Mouse (Mus musculus): ENCODE data around the gene Dgkz. TPM values are rescaled to one million over a fixed set of nuclear protein-coding genes. Genes with fewer than 3 reads are reported as not detected.

Gene Dgkz
- polyA plus RNA-seq, 1 experiment, result 129 TPM

DNA sequence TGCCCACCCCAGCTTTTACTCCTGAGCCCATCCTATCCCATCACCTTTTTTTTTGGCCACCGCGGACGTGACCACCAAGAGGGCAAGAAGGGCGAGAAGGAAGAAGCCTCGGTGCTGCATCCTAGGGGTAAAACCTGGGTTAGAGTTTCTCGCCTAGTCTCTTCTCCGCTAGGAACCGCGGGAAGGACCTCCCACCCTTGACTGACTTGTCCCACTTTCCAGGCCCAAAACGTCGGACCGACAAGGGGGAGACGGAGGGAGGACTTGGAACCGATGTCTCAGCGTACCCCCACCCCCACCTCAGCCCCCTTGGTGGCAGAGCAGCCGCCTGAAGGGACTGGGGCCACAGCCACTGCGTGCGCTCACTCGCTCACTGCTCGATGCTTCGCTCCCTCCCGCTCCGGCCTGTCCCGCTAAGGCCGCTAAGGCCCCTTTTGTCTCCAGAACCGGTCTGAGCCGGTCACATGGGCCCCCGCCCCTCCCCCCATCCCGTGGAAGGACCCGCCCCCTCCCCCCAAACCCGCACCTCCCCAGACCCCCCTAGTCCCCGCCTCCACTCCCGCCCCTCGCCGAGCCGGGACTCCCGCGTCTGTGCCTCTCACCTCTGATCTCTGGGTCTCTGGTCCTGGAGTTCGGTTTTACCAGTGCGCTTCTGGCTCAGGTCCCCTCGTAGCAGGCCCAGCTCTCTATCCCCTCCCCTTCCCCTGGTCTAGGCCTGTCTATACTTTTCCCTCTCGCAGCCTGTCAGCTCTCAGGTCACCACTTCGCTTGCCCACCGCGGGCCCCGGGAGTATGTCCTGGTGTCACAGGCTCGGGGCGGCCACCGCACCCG lies 44.1 kb downstream of the Dgkz start:
- no peak overlapping the region for H3K27ac ChIP-seq (ENCODE audit: insufficient read depth, low read depth, low read length)
- TF ChIP-seq POLR2A (IDR thresholded peaks at IDR 0.05; ENCODE audit: borderline replicate concordance, low read depth, low read length) (no peak), CTCF (IDR thresholded peaks at IDR 0.05; ENCODE audit: low read depth, low read length) (no peak)
- H3K4me3 ChIP-seq (ENCODE audit: insufficient read depth, low read length), result no peak overlapping the region
- peaks cover 14% of the 10 kb centered on the region for H3K4me1 ChIP-seq (ENCODE audit: control insufficient read depth, insufficient read depth, low read length)

DNA sequence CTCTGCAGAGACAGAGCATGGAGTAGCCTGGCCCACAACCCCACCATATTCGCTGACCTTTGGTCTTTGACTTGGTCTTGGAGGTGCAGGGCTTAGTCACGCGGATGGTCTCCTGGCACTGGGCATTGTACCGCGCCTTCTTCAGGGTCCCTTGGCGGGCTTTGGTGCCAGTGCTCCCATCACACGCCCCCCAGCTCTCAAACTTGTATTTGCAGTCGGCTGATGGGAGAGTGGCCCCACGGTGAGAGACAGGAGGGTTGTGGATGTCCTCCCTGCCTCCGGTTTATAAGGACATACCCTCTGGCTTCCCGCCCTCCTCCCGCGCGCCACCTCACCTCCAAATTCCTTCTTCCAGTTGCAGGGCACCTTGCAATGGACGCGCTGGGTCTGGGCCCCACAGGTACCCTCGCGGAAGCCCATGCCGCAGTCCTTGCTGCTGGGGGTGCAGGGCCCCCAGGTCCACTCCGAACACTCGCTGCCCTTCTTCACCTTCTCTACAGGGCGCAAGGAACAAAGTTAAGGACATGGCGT lies 44.8 kb downstream of the Dgkz start:
- Histone ChIP-seq H3K4me1 (ENCODE audit: control insufficient read depth, insufficient read depth, low read length) (peaks cover 14% of the 10 kb centered on the region), H3K4me3 (ENCODE audit: insufficient read depth, low read length) (no peak overlapping the region), H3K27ac (ENCODE audit: insufficient read depth, low read depth, low read length) (no peak overlapping the region)
- TF ChIP-seq POLR2A (IDR thresholded peaks at IDR 0.05; ENCODE audit: borderline replicate concordance, low read depth, low read length) (no peak), CTCF (IDR thresholded peaks at IDR 0.05; ENCODE audit: low read depth, low read length) (no peak)

GRCm38 (mm10) chr2:91929936-91930335 lies 45.7 kb downstream of the Dgkz start:
- Histone ChIP-seq H3K4me1 (ENCODE audit: control insufficient read depth, insufficient read depth, low read length) (peaks cover 17% of the 10 kb centered on the region), H3K27ac (ENCODE audit: insufficient read depth, low read depth, low read length) (no peak overlapping the region), H3K4me3 (ENCODE audit: insufficient read depth, low read length) (no peak overlapping the region)
- TF ChIP-seq CTCF (IDR thresholded peaks at IDR 0.05; ENCODE audit: low read depth, low read length) (peak; percentile 77), POLR2A (IDR thresholded peaks at IDR 0.05; ENCODE audit: borderline replicate concordance, low read depth, low read length) (no peak)

- Histone ChIP-seq H3K4me3 (ENCODE audit: insufficient read depth, low read length) (no peak overlapping the region), H3K27ac (ENCODE audit: insufficient read depth, low read depth, low read length) (no peak overlapping the region), H3K4me1 (ENCODE audit: control insufficient read depth, insufficient read depth, low read length) (peaks cover 17% of the 10 kb centered on the region)
- TF ChIP-seq CTCF (IDR thresholded peaks at IDR 0.05; ENCODE audit: low read depth, low read length), result no peak
- no peak for TF ChIP-seq POLR2A (IDR thresholded peaks at IDR 0.05; ENCODE audit: borderline replicate concordance, low read depth, low read length)
Measured at GRCm38 (mm10) chr2:91929455-91929854, 46.2 kb downstream of the Dgkz start.

DNA sequence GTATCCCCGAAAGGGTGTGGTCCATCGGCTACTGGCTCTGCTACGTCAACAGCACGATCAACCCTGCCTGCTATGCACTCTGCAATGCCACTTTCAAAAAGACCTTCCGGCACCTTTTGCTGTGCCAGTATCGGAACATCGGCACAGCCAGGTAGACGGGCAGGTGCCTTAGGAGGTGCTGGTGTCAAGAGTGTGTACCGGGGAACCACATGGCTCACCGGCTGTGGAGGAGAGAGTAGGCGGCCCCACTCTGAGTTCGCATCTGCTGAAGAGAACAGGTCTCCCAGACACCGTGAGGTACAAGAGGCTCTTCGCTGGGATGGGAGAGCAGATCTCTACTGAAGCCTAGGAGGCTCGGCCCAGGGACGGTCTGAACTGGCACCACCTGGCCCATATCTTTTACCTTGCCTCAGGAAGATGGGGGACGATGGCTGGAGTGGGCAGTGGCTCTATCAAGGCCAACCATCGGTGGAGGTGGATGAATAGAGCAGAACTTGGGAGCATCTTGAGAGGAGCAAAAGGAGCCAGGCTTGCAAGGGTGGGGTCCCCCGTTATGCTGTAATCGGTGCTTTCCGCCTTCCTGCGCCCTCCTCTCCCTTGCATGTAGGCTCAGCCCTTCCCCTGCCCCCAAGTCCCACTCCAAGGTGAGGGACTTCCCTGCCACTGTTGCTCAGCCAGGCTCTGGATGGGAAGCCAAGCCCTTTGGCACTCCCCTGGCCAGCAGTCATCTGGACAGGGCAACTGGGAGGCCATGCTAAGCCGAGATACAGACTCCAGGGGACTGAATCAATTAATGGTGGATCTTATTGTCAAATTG lies 46.9 kb downstream of the Dgkz start:
- TF ChIP-seq CTCF (IDR thresholded peaks at IDR 0.05; ENCODE audit: low read depth, low read length) (no peak), POLR2A (IDR thresholded peaks at IDR 0.05; ENCODE audit: borderline replicate concordance, low read depth, low read length) (no peak)
- Histone ChIP-seq H3K27ac (ENCODE audit: insufficient read depth, low read depth, low read length) (no peak overlapping the region), H3K4me1 (ENCODE audit: control insufficient read depth, insufficient read depth, low read length) (peaks cover 12% of the 10 kb centered on the region), H3K4me3 (ENCODE audit: insufficient read depth, low read length) (no peak overlapping the region)

DNA sequence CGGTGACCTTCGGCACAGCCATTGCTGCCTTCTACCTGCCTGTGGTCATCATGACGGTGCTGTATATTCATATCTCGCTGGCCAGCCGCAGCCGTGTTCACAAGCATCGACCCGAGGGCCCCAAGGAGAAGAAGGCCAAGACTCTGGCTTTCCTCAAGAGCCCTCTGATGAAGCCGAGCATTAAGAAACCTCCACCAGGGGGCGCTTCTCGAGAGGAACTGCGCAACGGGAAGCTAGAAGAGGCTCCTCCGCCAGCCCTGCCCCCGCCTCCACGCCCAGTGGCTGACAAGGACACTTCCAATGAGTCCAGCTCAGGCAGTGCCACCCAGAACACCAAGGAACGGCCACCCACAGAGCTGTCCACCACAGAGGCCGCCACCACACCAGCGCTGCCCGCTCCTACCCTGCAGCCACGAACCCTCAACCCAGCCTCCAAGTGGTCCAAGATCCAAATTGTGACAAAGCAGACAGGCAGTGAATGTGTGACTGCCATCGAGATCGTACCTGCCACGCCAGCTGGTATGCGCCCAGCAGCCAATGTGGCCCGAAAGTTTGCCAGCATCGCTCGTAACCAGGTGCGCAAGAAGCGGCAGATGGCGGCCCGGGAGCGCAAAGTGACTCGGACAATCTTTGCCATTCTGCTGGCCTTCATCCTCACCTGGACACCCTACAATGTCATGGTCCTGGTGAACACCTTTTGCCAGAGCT lies 47.7 kb downstream of the Dgkz start:
- H3K4me1 ChIP-seq (ENCODE audit: control insufficient read depth, insufficient read depth, low read length), result peaks cover 17% of the 10 kb centered on the region
- H3K4me3 ChIP-seq (ENCODE audit: insufficient read depth, low read length), result no peak overlapping the region
- TF ChIP-seq POLR2A (IDR thresholded peaks at IDR 0.05; ENCODE audit: borderline replicate concordance, low read depth, low read length) (no peak), CTCF (IDR thresholded peaks at IDR 0.05; ENCODE audit: low read depth, low read length) (peak; percentile 60)
- no peak overlapping the region for H3K27ac ChIP-seq (ENCODE audit: insufficient read depth, low read depth, low read length)

DNA sequence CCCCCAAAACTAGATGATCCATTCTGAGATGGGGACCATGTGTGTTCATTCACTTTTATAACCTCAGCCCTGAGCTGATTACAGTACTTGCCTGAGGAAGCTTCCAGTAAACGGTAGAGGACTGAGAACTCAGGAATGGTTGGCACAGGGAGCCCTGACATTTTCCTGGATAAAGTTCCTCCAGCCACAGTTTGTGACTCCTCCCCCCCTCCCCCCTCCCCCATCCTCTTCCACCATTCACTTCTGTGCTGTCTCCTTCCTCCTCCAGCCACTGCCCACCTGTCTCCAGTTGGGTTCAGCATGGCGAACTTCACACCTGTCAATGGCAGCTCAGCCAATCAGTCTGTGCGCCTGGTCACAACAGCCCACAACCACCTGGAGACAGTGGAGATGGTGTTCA lies 48.7 kb downstream of the Dgkz start, which contains the start of gene Chrm4:
TSS of gene Chrm4 (plus strand) at position 301 of the 400 bp plus-strand sequence.
- Histone ChIP-seq H3K4me3 (ENCODE audit: insufficient read depth, low read length) (no peak within 1 kb of the TSS), H3K4me1 (ENCODE audit: control insufficient read depth, insufficient read depth, low read length) (peaks cover 17% of the 10 kb centered on the region), H3K27ac (ENCODE audit: insufficient read depth, low read depth, low read length) (no peak within 1 kb of the TSS)
- TF ChIP-seq CTCF (IDR thresholded peaks at IDR 0.05; ENCODE audit: low read depth, low read length), result no peak
- TF ChIP-seq POLR2A (IDR thresholded peaks at IDR 0.05; ENCODE audit: borderline replicate concordance, low read depth, low read length), result no peak

DNA sequence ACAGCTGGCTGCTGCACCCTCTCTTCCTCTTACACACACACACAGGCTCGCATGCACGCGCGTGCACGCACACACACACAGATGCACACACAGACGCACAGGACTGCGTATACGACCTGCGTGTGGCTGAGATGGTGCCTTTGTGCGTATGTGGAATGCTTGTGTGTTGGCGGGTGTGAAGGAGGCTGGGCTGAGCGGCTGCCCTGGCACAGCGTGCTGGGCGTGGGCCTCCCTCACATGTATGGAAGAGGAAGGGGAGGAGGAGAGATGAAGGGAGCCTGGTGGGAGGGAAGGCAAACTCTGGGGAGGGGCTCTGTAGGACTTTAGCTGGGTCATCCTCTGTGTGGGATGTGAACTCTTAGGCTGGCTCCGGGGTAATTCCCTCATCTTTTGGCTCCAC lies 50.2 kb downstream of the Dgkz start:
- Histone ChIP-seq H3K4me3 (ENCODE audit: insufficient read depth, low read length) (no peak overlapping the region), H3K27ac (ENCODE audit: insufficient read depth, low read depth, low read length) (no peak overlapping the region), H3K4me1 (ENCODE audit: control insufficient read depth, insufficient read depth, low read length) (peaks cover 17% of the 10 kb centered on the region)
- TF ChIP-seq CTCF (IDR thresholded peaks at IDR 0.05; ENCODE audit: low read depth, low read length), result no peak
- TF ChIP-seq POLR2A (IDR thresholded peaks at IDR 0.05; ENCODE audit: borderline replicate concordance, low read depth, low read length), result no peak

DNA sequence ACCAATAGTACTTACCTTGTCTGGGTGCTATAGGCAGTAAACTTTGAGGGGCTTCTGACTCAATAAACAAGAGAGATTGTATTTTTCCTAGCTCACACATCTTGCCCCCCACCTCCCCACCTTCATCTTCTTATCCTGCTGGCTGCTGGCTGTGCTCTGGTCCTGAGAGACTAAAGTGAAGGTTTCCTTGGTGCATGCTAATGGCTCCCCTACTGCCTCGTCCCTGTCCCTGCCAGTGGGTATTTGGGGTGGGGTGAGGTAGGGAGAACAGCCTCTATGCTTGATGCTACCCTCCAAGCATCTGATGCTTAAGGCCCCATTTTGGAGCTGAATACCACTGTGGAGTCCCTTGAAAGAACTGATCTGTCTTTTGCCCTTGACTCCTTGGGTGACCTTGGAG lies 50.9 kb downstream of the Dgkz start:
- peaks cover 17% of the 10 kb centered on the region for H3K4me1 ChIP-seq (ENCODE audit: control insufficient read depth, insufficient read depth, low read length)

More for the DNA sequence above, 50.9 kb downstream of the Dgkz start:
- Histone ChIP-seq H3K4me3 (ENCODE audit: insufficient read depth, low read length) (no peak overlapping the region), H3K27ac (ENCODE audit: insufficient read depth, low read depth, low read length) (no peak overlapping the region)
- TF ChIP-seq CTCF (IDR thresholded peaks at IDR 0.05; ENCODE audit: low read depth, low read length), result no peak
- TF ChIP-seq POLR2A (IDR thresholded peaks at IDR 0.05; ENCODE audit: borderline replicate concordance, low read depth, low read length), result no peak
